Mouse (Mus musculus) CH12.LX (cell line): ENCODE results near the gene Nr1h4. TPM values are rescaled to one million over a fixed set of nuclear protein-coding genes. Genes with fewer than 3 reads are reported as not detected.

Source experiments
- DNase-seq: peaks from one replicate; pipeline ENCODE4 v3.0.0-alpha.2; 2013; ENCODE audit errors: extremely low read depth
- H3K27ac ChIP-seq: 2 replicates; pipeline ENCODE4 v1.5.1; 2012; ENCODE audit warnings: low read depth, mild to moderate bottlenecking, control low read depth, moderate library complexity; ENCODE audit not compliant: insufficient read depth
- H3K27me3 ChIP-seq: replicated peaks from 2 replicates; pipeline ENCODE3; 2012; ENCODE audit warnings: inconsistent platforms
- H3K36me3 ChIP-seq, 2 experiments: replicated peaks in 1 of 2; 2 replicates each; pipeline versions ENCODE3 to v1.6.1; 2012; ENCODE audit warnings: inconsistent platforms in 1 of 2, low read length in 1 of 2, mild to moderate bottlenecking in 1 of 2, mixed read lengths in 1 of 2, moderate library complexity in 1 of 2; ENCODE audit not compliant: control insufficient read depth in 1 of 2, insufficient read depth in 1 of 2
- H3K4me1 ChIP-seq, 2 experiments: 2 replicates each; pipeline ENCODE4 v1.6.1; 2012; ENCODE audit warnings: inconsistent platforms in 1 of 2, moderate library complexity in 1 of 2; ENCODE audit not compliant: insufficient read depth in 2 of 2, control insufficient read depth in 1 of 2
- H3K4me2 ChIP-seq: 2 replicates; pipeline ENCODE4 v1.6.1; 2012; ENCODE audit warnings: low read depth, mild to moderate bottlenecking, control low read depth; ENCODE audit not compliant: poor library complexity, insufficient read depth, severe bottlenecking
- H3K4me3 ChIP-seq, 3 experiments: fragments of 150-350 bp in 1 of 3; sonication (generic) in 1 of 3; replicated peaks in 1 of 3; 2 replicates each; pipeline versions ENCODE3 to v1.5.1; 2011 to 2012; ENCODE audit warnings: low read depth in 2 of 3, low read length in 2 of 3, mild to moderate bottlenecking in 2 of 3, moderate library complexity in 2 of 3, control low read depth in 1 of 3, improper control_type of control experiment in 1 of 3, inconsistent platforms in 1 of 3, mixed read lengths in 1 of 3; ENCODE audit not compliant: poor library complexity in 1 of 3
- H3K79me2 ChIP-seq: replicated peaks from 2 replicates; pipeline ENCODE4 v1.6.1; 2012; ENCODE audit warnings: mild to moderate bottlenecking, moderate library complexity; ENCODE audit not compliant: control insufficient read depth, poor library complexity, insufficient read depth, severe bottlenecking; ENCODE audit errors: extremely low read depth
- H3K9ac ChIP-seq: 2 replicates; pipeline ENCODE4 v1.6.1; 2012; ENCODE audit warnings: low read depth, mild to moderate bottlenecking, control low read depth, moderate library complexity; ENCODE audit not compliant: insufficient read depth
- H3K9me3 ChIP-seq: replicated peaks from 2 replicates; pipeline ENCODE3; 2012; ENCODE audit warnings: low read length, inconsistent platforms, mixed read lengths
- BHLHE40 ChIP-seq: IDR thresholded peaks from 2 replicates; pipeline ENCODE4 v1.6.1; 2011; ENCODE audit warnings: mild to moderate bottlenecking, low read depth, low read length, improper control_type of control experiment
- CTCF ChIP-seq, 2 experiments: IDR thresholded peaks in 1 of 2; conservative IDR thresholded peaks in 1 of 2; 2 replicates each; pipeline ENCODE4 v1.5.1; 2011 to 2012; ENCODE audit warnings: low read depth in 2 of 2, low read length in 2 of 2, improper control_type of control experiment in 1 of 2, inconsistent platforms in 1 of 2, mild to moderate bottlenecking in 1 of 2, moderate library complexity in 1 of 2
- E2F4 ChIP-seq: IDR thresholded peaks from 2 replicates; pipeline ENCODE4 v1.6.1; 2011; ENCODE audit warnings: low read depth, low read length, improper control_type of control experiment; ENCODE audit not compliant: insufficient replicate concordance
- EP300 ChIP-seq: IDR thresholded peaks from 2 replicates; pipeline ENCODE4 v1.6.1; 2011; ENCODE audit warnings: low read length, improper control_type of control experiment
- GABPA ChIP-seq: IDR thresholded peaks from 2 replicates; pipeline ENCODE4 v1.6.1; 2012; ENCODE audit warnings: low read depth, low read length, improper control_type of control experiment, inconsistent platforms; ENCODE audit not compliant: insufficient replicate concordance
- IRF4 ChIP-seq: IDR thresholded peaks from 2 replicates; pipeline ENCODE4 v1.6.1; 2014; ENCODE audit warnings: low read depth, mild to moderate bottlenecking, inconsistent platforms, low read length, improper control_type of control experiment
- JUND ChIP-seq: conservative IDR thresholded peaks from 2 replicates; pipeline ENCODE4 v1.6.1; 2011; ENCODE audit warnings: low read depth, low read length, improper control_type of control experiment
- MAFK ChIP-seq: IDR thresholded peaks from 2 replicates; pipeline ENCODE4 v1.6.1; 2011; ENCODE audit warnings: low read length, improper control_type of control experiment; ENCODE audit not compliant: insufficient replicate concordance
- MAX ChIP-seq: IDR thresholded peaks from 2 replicates; pipeline ENCODE4 v1.6.1; 2011; ENCODE audit warnings: low read length, improper control_type of control experiment
- MEF2A ChIP-seq: IDR thresholded peaks from 2 replicates; pipeline ENCODE4 v1.6.1; 2014; ENCODE audit warnings: low read depth, mild to moderate bottlenecking, inconsistent platforms, low read length, improper control_type of control experiment, borderline replicate concordance
- MXI1 ChIP-seq: IDR thresholded peaks from 2 replicates; pipeline ENCODE4 v1.6.1; 2011; ENCODE audit warnings: mild to moderate bottlenecking, low read depth, low read length, improper control_type of control experiment
- NELFE ChIP-seq: IDR thresholded peaks from 2 replicates; pipeline ENCODE4 v1.6.1; 2011; ENCODE audit warnings: low read depth, low read length, improper control_type of control experiment
- PAX5 ChIP-seq: IDR thresholded peaks from 2 replicates; pipeline ENCODE4 v1.6.1; 2012; ENCODE audit warnings: low read length, inconsistent platforms, mixed read lengths
- POLR2A ChIP-seq: IDR thresholded peaks from 2 replicates; pipeline ENCODE4 v1.6.1; 2011; ENCODE audit warnings: low read depth, mild to moderate bottlenecking, improper control_type of control experiment, low read length
- RAD21 ChIP-seq: IDR thresholded peaks from 2 replicates; pipeline ENCODE4 v1.6.1; 2011; ENCODE audit warnings: low read depth, mild to moderate bottlenecking, low read length, improper control_type of control experiment, moderate library complexity
- TBP ChIP-seq: conservative IDR thresholded peaks from 2 replicates; pipeline ENCODE4 v1.6.1; 2011; ENCODE audit warnings: low read depth, low read length, improper control_type of control experiment
- USF1 ChIP-seq: IDR thresholded peaks from 2 replicates; pipeline ENCODE4 v1.6.1; 2014; ENCODE audit warnings: low read depth, mild to moderate bottlenecking, inconsistent platforms, low read length, improper control_type of control experiment
- USF2 ChIP-seq: conservative IDR thresholded peaks from 2 replicates; pipeline ENCODE4 v1.6.1; 2011; ENCODE audit warnings: low read depth, low read length, improper control_type of control experiment
- ZKSCAN1 ChIP-seq: IDR thresholded peaks from 2 replicates; pipeline ENCODE4 v1.6.1; 2012; ENCODE audit warnings: low read depth, inconsistent platforms, low read length, improper control_type of control experiment, borderline replicate concordance
- ZMIZ1 ChIP-seq: IDR thresholded peaks from 2 replicates; pipeline ENCODE4 v1.6.1; 2012; ENCODE audit warnings: low read depth, mild to moderate bottlenecking, inconsistent platforms, low read length, improper control_type of control experiment
- ZNF384 ChIP-seq: IDR thresholded peaks from 2 replicates; pipeline ENCODE4 v1.6.1; 2012; ENCODE audit warnings: low read depth, low read length, improper control_type of control experiment, inconsistent platforms
- dilution Hi-C: fragments of 300-500 bp; cut with MboI; formaldehyde crosslinking; loops from 2 replicates; pipeline ENCODE4 v1.14.3; 2020; ENCODE audit warnings: low sequenced_read_pairs; ENCODE audit not compliant: extremely low pct_unique_long_range_greater_than_20kb, extremely low pct_ligation_motif_present
- in situ Hi-C: fragments of 300-500 bp; cut with MboI; formaldehyde crosslinking; loops from 3 replicates; pipeline ENCODE4 v1.14.3; 2019; ENCODE audit warnings: low sequenced_read_pairs, low pct_ligation_motif_present, low pct_unique_long_range_greater_than_20kb, mixed read lengths
- polyA plus RNA-seq: library from polyadenylated mRNA; unstranded; fragments of >175 nt; gene quantifications from 2 replicates; pipeline ENCODE4 v1.2.1, GENCODE M21; 2012; ENCODE audit warnings: low read depth; ENCODE audit not compliant: insufficient read length
- total RNA-seq, 2 experiments: library from RNA; depleted of rRNA; stranded (reverse); fragments of 300-350 nt in 1 of 2; fragments of >200 nt in 1 of 2; gene quantifications; 2 replicates each; pipeline ENCODE4 v1.2.3; 2012 to 2014

Gene Nr1h4
- total and polyA plus RNA-seq, 3 experiments: not detected

DNA sequence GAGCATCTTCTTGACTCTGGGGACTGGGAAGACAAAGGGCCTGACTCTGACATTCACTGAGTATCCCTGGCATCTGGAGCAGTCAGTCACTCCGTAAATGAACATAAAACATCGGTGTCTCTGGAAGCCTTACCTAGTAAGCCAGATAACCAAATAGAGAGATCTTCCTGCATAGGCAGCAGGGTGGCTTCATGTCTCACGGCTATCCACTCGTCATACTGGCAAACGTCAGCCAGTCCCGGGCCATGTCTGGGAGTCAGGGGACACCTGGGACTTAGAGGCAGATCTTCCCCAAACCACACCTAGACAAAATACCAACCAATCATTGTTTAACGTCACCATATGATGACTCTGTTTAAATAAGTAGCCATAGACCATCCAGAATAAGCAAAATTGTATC lies 102.6 kb downstream of the Nr1h4 start:
- H3K36me3 ChIP-seq: peaks cover 26 to 87% of the 10 kb centered on the region in 2 experiments
- no peaks in the 10 kb centered on the region for H3K79me2 ChIP-seq
- no peaks in the 10 kb centered on the region for H3K4me1 ChIP-seq
- DNase-seq: no peak
- H3K9me3 ChIP-seq: no peaks in the 10 kb centered on the region
- no peak overlapping the region for H3K4me3 ChIP-seq
- H3K27ac ChIP-seq: no peak overlapping the region
- no peak overlapping the region for H3K4me2 ChIP-seq
- H3K9ac ChIP-seq: no peak overlapping the region
- in situ Hi-C loops: no loop called here
- dilution Hi-C loops: no loop called here
- H3K27me3 ChIP-seq: no peaks in the 10 kb centered on the region
- TF ChIP-seq ZKSCAN1 (no peak), MAX (no peak), RAD21 (no peak), CTCF (conservative IDR thresholded peaks at IDR 0.05 in 1 of 2, IDR thresholded peaks at IDR 0.05 in 1 of 2; ENCODE audit: low read depth in 2 of 2, low read length in 2 of 2) (no peak), USF2 (no peak), E2F4 (no peak), BHLHE40 (no peak), PAX5 (no peak), MXI1 (no peak), MEF2A (no peak), USF1 (no peak), NELFE (no peak), TBP (no peak), POLR2A (no peak), JUND (no peak), EP300 (no peak), ZMIZ1 (no peak), MAFK (no peak)

DNA sequence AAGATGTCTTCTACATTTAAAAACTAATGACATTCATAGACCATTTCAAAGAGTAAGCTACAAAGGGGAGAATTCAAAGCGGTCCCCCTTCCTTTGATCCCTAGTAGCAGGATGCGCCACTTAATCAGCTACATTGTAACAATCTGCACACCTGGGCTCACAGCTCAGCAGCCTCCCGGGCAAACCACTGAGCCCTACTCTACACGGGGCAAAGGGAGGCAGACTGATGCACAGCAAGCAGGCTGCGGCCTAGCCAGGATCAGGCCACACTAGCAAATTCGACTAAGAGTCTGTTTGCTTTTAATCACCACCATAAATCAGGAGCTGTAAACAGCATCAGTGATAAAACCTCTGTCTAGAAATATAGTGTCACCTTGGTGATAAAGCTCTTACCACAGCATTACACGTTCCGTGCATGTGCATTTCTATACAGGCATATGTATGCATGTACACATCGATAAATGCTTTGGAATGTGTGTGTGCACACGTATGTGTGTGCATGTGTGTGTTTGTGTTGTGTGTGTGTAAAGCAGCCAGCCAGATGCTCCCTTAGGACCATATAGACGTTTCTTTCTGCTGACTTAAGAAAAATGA lies 108.5 kb downstream of the Nr1h4 start:
- no peaks in the 10 kb centered on the region for H3K9me3 ChIP-seq
- no peak overlapping the region for H3K27ac ChIP-seq
- in situ Hi-C loops: no loop called here
- dilution Hi-C loops: no loop called here
- no peak overlapping the region for H3K9ac ChIP-seq
- H3K4me1 ChIP-seq: no peaks in the 10 kb centered on the region
- TF ChIP-seq GABPA (no peak), USF1 (no peak), CTCF (conservative IDR thresholded peaks at IDR 0.05 in 1 of 2, IDR thresholded peaks at IDR 0.05 in 1 of 2; ENCODE audit: low read depth in 2 of 2, low read length in 2 of 2) (no peak), IRF4 (no peak), E2F4 (no peak), MAX (no peak), ZNF384 (no peak), PAX5 (no peak), MEF2A (no peak)
- TF ChIP-seq, all 38 proteins: peak for 0
- Histone ChIP-seq H3K36me3 (peaks cover 33 to 88% of the 10 kb centered on the region in 2 experiments), H3K27me3 (no peaks in the 10 kb centered on the region), H3K4me3 (no peak overlapping the region), H3K4me2 (no peak overlapping the region), H3K79me2 (0 out of 2 replicates have a peak, but pooled peaks cover 2% of the 10 kb centered on the region)
- DNase-seq: no peak
